Mouse (Mus musculus) stomach, postnatal 0 days (tissue): ENCODE measurements around the gene Chst3. TPM values are rescaled to one million over a fixed set of nuclear protein-coding genes. Genes with fewer than 3 reads are reported as not detected.
"Not testable (repeated sequence)": the region's sequence is repeated elsewhere in the genome, so short reads cannot be mapped to it uniquely, and the experiment has no call there.

Source experiments
- ATAC-seq: fragments of 200-750 bp; cut with Nextera tagmentation; 2 replicates; pipeline ENCODE4 v1.8.0; 2017; ENCODE audit not compliant: low FRiP score, low TSS enrichment
- DNase-seq: peaks from one replicate; pipeline ENCODE4 v3.0.0-alpha.2; 2016; ENCODE audit warnings: low spot score
- H3K27ac ChIP-seq: fragments of 300-500 bp; sonication (generic); replicated peaks from 2 replicates; pipeline ENCODE4 v1.5.1; 2014; ENCODE audit warnings: mild to moderate bottlenecking, control low read depth
- H3K27me3 ChIP-seq: fragments of 300-500 bp; sonication (generic); 2 replicates; pipeline ENCODE4 v1.6.1; 2014; ENCODE audit warnings: low read length; ENCODE audit not compliant: control insufficient read depth, insufficient read depth
- H3K36me3 ChIP-seq: fragments of 300-500 bp; sonication (generic); 2 replicates; pipeline ENCODE4 v1.6.1; 2014; ENCODE audit warnings: low read length, mixed read lengths; ENCODE audit not compliant: control insufficient read depth, insufficient read depth
- H3K4me1 ChIP-seq: fragments of 300-500 bp; sonication (generic); replicated peaks from 2 replicates; pipeline ENCODE4 v1.6.1; 2014; ENCODE audit warnings: antibody characterized with exemption; ENCODE audit not compliant: control insufficient read depth, insufficient read depth
- H3K4me2 ChIP-seq: fragments of 300-500 bp; sonication (generic); replicated peaks from 2 replicates; pipeline ENCODE4 v1.6.1; 2014; ENCODE audit warnings: low read depth, mild to moderate bottlenecking, control low read depth, moderate library complexity
- H3K4me3 ChIP-seq: fragments of 300-500 bp; sonication (generic); 2 replicates; pipeline ENCODE4 v1.5.1; 2014; ENCODE audit warnings: low read depth, low read length, control low read depth
- H3K9ac ChIP-seq: fragments of 300-500 bp; sonication (generic); 2 replicates; pipeline ENCODE4 v1.6.1; 2014; ENCODE audit warnings: mild to moderate bottlenecking, low read length, control low read depth, mixed read lengths
- H3K9me3 ChIP-seq: fragments of 300-500 bp; sonication (generic); 2 replicates; pipeline ENCODE4 v1.6.1; 2016; ENCODE audit warnings: low read length; ENCODE audit not compliant: control insufficient read depth
- CTCF ChIP-seq: IDR thresholded peaks from 2 replicates; pipeline ENCODE4 v1.5.1; 2016; ENCODE audit warnings: antibody characterized with exemption, low read depth, mild to moderate bottlenecking, moderate library complexity
- EP300 ChIP-seq: optimal IDR thresholded peaks from 2 replicates; pipeline ENCODE3; 2016; ENCODE audit warnings: antibody characterized with exemption
- WGBS: fragments of 180-500 bp; shearing (Covaris S2); extraction: QIAGEN DNeasy Blood & Tissue Kit; methylation state at CpG from one replicate; pipeline ENCODE4 v1.1.7; 2014; 5-methylcytosine and 5-hydroxymethylcytosine counted together
- polyA plus RNA-seq: library from polyadenylated mRNA; unstranded; fragments of >200 nt; fragmentation: Nextera tagmentation; extraction: Ambion mirVana; gene quantifications from 2 replicates; pipeline ENCODE4 v1.2.1, GENCODE M21; 2015

The Chst3 gene
- polyA plus RNA-seq, 1 experiment from 2014 or later = 1.1 TPM

- Histone ChIP-seq H3K36me3 (0 out of 2 replicates have a peak, but pooled peaks cover 2% of the 10 kb centered on the region), H3K4me1 (peaks cover 13% of the 10 kb centered on the region; the same call in 1 of the 2 replicates), H3K4me3 (no peak overlapping the region), H3K9me3 (no peaks in the 10 kb centered on the region), H3K9ac (no peak overlapping the region), H3K27me3 (no peaks in the 10 kb centered on the region), H3K27ac (no peak overlapping the region), H3K4me2 (no peak overlapping the region)
- no peak for TF ChIP-seq CTCF
- no peak for TF ChIP-seq EP300
- 84% methylated on average over 6 of the region's 6 CpGs for whole genome bisulfite sequencing
- DNase-seq (no peak), ATAC-seq (no peak)
Observed at GRCm38 (mm10) chr10:60189534-60190186, 29.4 kb downstream of the Chst3 start.

GRCm38 (mm10) chr10:60186191-60186945 is 32.7 kb downstream of the Chst3 start:
- no peak overlapping the region for H3K9ac ChIP-seq
- no peak overlapping the region for H3K27ac ChIP-seq
- H3K4me3 ChIP-seq = no peak overlapping the region
- DNase-seq (no peak), ATAC-seq (no peak)
- TF ChIP-seq EP300 (no peak), CTCF (no peak)
- WGBS = 74% methylated on average over 44 of the region's 44 CpGs
- H3K4me2 ChIP-seq = no peak overlapping the region
- H3K4me1 ChIP-seq = no peaks in the 10 kb centered on the region
- no peaks in the 10 kb centered on the region for H3K9me3 ChIP-seq
- no peaks in the 10 kb centered on the region for H3K27me3 ChIP-seq
- 0 out of 2 replicates have a peak, but pooled peaks cover 2% of the 10 kb centered on the region for H3K36me3 ChIP-seq

- 66% methylated on average over 10 of the region's 10 CpGs for WGBS
- Histone ChIP-seq H3K4me2 (no peak overlapping the region), H3K27ac (no peak overlapping the region), H3K9me3 (no peaks in the 10 kb centered on the region), H3K36me3 (0 out of 2 replicates have a peak, but pooled peaks cover 2% of the 10 kb centered on the region), H3K4me3 (no peak overlapping the region), H3K9ac (no peak overlapping the region), H3K27me3 (no peaks in the 10 kb centered on the region), H3K4me1 (no peaks in the 10 kb centered on the region)
- ATAC-seq = peak; percentile 38; the same call in 1 of the 2 replicates
- no peak for DNase-seq
- TF ChIP-seq CTCF (no peak), EP300 (no peak)
Observed at GRCm38 (mm10) chr10:60185023-60185709, 33.9 kb downstream of the Chst3 start.

- 88% methylated on average over 9 of the region's 9 CpGs for WGBS
- not testable (repeated sequence) for H3K9me3 ChIP-seq, ATAC-seq, H3K27ac ChIP-seq, H3K27me3 ChIP-seq, H3K4me2 ChIP-seq, DNase-seq, H3K36me3 ChIP-seq, H3K4me1 ChIP-seq, H3K4me3 ChIP-seq, H3K9ac ChIP-seq
Observed at GRCm38 (mm10) chr10:60175306-60175705, 43.8 kb downstream of the Chst3 start.

- no peaks in the 10 kb centered on the region for H3K9me3 ChIP-seq
- H3K36me3 ChIP-seq = no peaks in the 10 kb centered on the region
- DNase-seq (no peak), ATAC-seq (no peak)
- H3K27ac ChIP-seq = no peak overlapping the region
- TF ChIP-seq EP300 = no peak
- TF ChIP-seq CTCF = no peak; the same call in 1 of the 2 replicates
- no peak overlapping the region for H3K9ac ChIP-seq
- 50% methylated on average over 3 of the region's 3 CpGs for WGBS
- no peaks in the 10 kb centered on the region for H3K27me3 ChIP-seq
- no peaks in the 10 kb centered on the region for H3K4me1 ChIP-seq
- no peak overlapping the region for H3K4me3 ChIP-seq
- H3K4me2 ChIP-seq = no peak overlapping the region
Observed at GRCm38 (mm10) chr10:60174506-60174905, 44.6 kb downstream of the Chst3 start.

GRCm38 (mm10) chr10:60173035-60173434 is 46.0 kb downstream of the Chst3 start:
- Histone ChIP-seq H3K9me3 (no peaks in the 10 kb centered on the region), H3K36me3 (no peaks in the 10 kb centered on the region), H3K9ac (no peak overlapping the region), H3K4me3 (no peak overlapping the region), H3K27ac (no peak overlapping the region), H3K4me1 (no peaks in the 10 kb centered on the region), H3K27me3 (no peaks in the 10 kb centered on the region), H3K4me2 (no peak overlapping the region)
- TF ChIP-seq EP300 = no peak
- TF ChIP-seq CTCF = no peak
- WGBS = 30% methylated on average over 10 of the region's 10 CpGs
- ATAC-seq (peak; percentile 40; the same call in 1 of the 2 replicates), DNase-seq (peak; percentile 45)
